Mouse (Mus musculus) heart, postnatal 0 days (tissue): Measurements from ENCODE around the gene Hoxd4. TPM values are rescaled to one million over a fixed set of nuclear protein-coding genes. Genes with fewer than 3 reads are reported as not detected.

ENCODE experiments used
- ATAC-seq: fragments of 200-750 bp; cut with Nextera tagmentation; 2 replicates; pipeline ENCODE4 v1.8.0; 2017; ENCODE audit warnings: low read depth, moderate number of reproducible peaks, moderate library complexity; ENCODE audit not compliant: insufficient read depth
- DNase-seq: peaks from one replicate; pipeline ENCODE4 v3.0.0-alpha.2; 2016; ENCODE audit warnings: low spot score
- H3K27ac ChIP-seq: fragments of 300-500 bp; sonication (generic); 2 replicates; pipeline ENCODE4 v1.5.1; 2014; ENCODE audit warnings: low read depth, mild to moderate bottlenecking
- H3K27me3 ChIP-seq: fragments of 300-500 bp; sonication (generic); 2 replicates; pipeline ENCODE4 v1.6.1; 2014; ENCODE audit warnings: low read length, mixed read lengths; ENCODE audit not compliant: control insufficient read depth, insufficient read depth
- H3K36me3 ChIP-seq: fragments of 300-500 bp; sonication (generic); replicated peaks from 2 replicates; pipeline ENCODE4 v1.6.1; 2014; ENCODE audit warnings: low read length, mixed read lengths; ENCODE audit not compliant: control insufficient read depth, insufficient read depth
- H3K4me1 ChIP-seq: fragments of 300-500 bp; sonication (generic); 2 replicates; pipeline ENCODE4 v1.6.1; 2014; ENCODE audit warnings: antibody characterized with exemption; ENCODE audit not compliant: control insufficient read depth, insufficient read depth
- H3K4me2 ChIP-seq: fragments of 300-500 bp; sonication (generic); 2 replicates; pipeline ENCODE4 v1.6.1; 2014; ENCODE audit warnings: low read depth, mild to moderate bottlenecking, low read length, moderate library complexity
- H3K4me3 ChIP-seq: fragments of 300-500 bp; sonication (generic); 2 replicates; pipeline ENCODE4 v1.5.1; 2014; ENCODE audit warnings: low read depth, low read length
- H3K9ac ChIP-seq: fragments of 300-500 bp; sonication (generic); replicated peaks from 2 replicates; pipeline ENCODE4 v1.6.1; 2014; ENCODE audit warnings: low read depth, low read length, mixed read lengths
- H3K9me3 ChIP-seq: fragments of 300-500 bp; sonication (generic); replicated peaks from 2 replicates; pipeline ENCODE4 v1.6.1; 2016; ENCODE audit warnings: low read length; ENCODE audit not compliant: control insufficient read depth
- CTCF ChIP-seq: IDR thresholded peaks from 2 replicates; pipeline ENCODE4 v1.5.1; 2016; ENCODE audit warnings: antibody characterized with exemption, control low read depth, low read depth
- EP300 ChIP-seq: IDR thresholded peaks from 2 replicates; pipeline ENCODE4 v1.6.1; 2016; ENCODE audit warnings: antibody characterized with exemption, low read depth
- WGBS: fragments of 180-500 bp; shearing (Covaris S2); extraction: QIAGEN DNeasy Blood & Tissue Kit; methylation state at CpG from one replicate; pipeline ENCODE4 v1.1.7; 2014; 5-methylcytosine and 5-hydroxymethylcytosine counted together
- polyA plus RNA-seq: library from polyadenylated mRNA; unstranded; fragments of >200 nt; fragmentation: Nextera tagmentation; extraction: Ambion mirVana; gene quantifications from 2 replicates; pipeline ENCODE4 v1.2.1, GENCODE M21; 2015
- total RNA-seq: library from RNA; depleted of rRNA; stranded (reverse); fragments of >200 nt; gene quantifications from 2 replicates; pipeline ENCODE4 v1.2.3, GENCODE M21; 2014; ENCODE audit warnings: low replicate concordance

The Hoxd4 gene
- total and polyA plus RNA-seq, 2 experiments from 2014 or later: 0.05 TPM; not detected in 1

GRCm38 (mm10) chr2:74753175-74753523 is 41.4 kb downstream of the Hoxd4 start:
- Histone ChIP-seq H3K27ac (no peak overlapping the region), H3K4me2 (peak overlapping the region; percentile 45), H3K36me3 (no peaks in the 10 kb centered on the region), H3K27me3 (peaks cover 99% of the 10 kb centered on the region), H3K4me1 (peaks cover 4% of the 10 kb centered on the region; the same call in 1 of the 2 replicates), H3K9ac (no peak overlapping the region), H3K9me3 (no peaks in the 10 kb centered on the region), H3K4me3 (peak overlapping the region; percentile 25)
- WGBS: 2% methylated on average over 25 of the region's 25 CpGs
- no peak for ATAC-seq
- DNase-seq: no peak
- no peak for TF ChIP-seq EP300
- no peak for TF ChIP-seq CTCF

GRCm38 (mm10) chr2:74753711-74754110 is 42.0 kb downstream of the Hoxd4 start:
- H3K9me3 ChIP-seq: no peaks in the 10 kb centered on the region
- TF ChIP-seq EP300: no peak
- TF ChIP-seq CTCF: no peak
- H3K9ac ChIP-seq: no peak overlapping the region
- WGBS: 42% methylated on average over 5 of the region's 5 CpGs
- no peak overlapping the region for H3K4me2 ChIP-seq
- H3K4me1 ChIP-seq: peaks cover 4% of the 10 kb centered on the region; the same call in 1 of the 2 replicates
- H3K36me3 ChIP-seq: no peaks in the 10 kb centered on the region
- DNase-seq: no peak
- H3K27me3 ChIP-seq: peaks cover 93% of the 10 kb centered on the region
- no peak overlapping the region for H3K27ac ChIP-seq
- H3K4me3 ChIP-seq: no peak overlapping the region
- no peak for ATAC-seq

GRCm38 (mm10) chr2:74760146-74760545 is 48.4 kb downstream of the Hoxd4 start:
- Histone ChIP-seq H3K9me3 (no peaks in the 10 kb centered on the region), H3K36me3 (no peaks in the 10 kb centered on the region), H3K4me1 (peaks cover 11% of the 10 kb centered on the region), H3K9ac (no peak overlapping the region), H3K27ac (no peak overlapping the region), H3K4me2 (no peak overlapping the region), H3K4me3 (no peak overlapping the region), H3K27me3 (peaks cover 85% of the 10 kb centered on the region)
- DNase-seq (no peak), ATAC-seq (no peak)
- WGBS: 24% methylated on average over 1 of the region's 1 CpGs
- no peak for TF ChIP-seq CTCF
- TF ChIP-seq EP300: no peak

GRCm38 (mm10) chr2:74761941-74762340 is 50.2 kb downstream of the Hoxd4 start:
- TF ChIP-seq EP300 (no peak), CTCF (no peak)
- Histone ChIP-seq H3K27ac (no peak overlapping the region), H3K27me3 (peaks cover 84% of the 10 kb centered on the region), H3K9ac (no peak overlapping the region), H3K9me3 (no peaks in the 10 kb centered on the region), H3K4me1 (peaks cover 11% of the 10 kb centered on the region), H3K4me2 (no peak overlapping the region), H3K4me3 (no peak overlapping the region), H3K36me3 (no peaks in the 10 kb centered on the region)
- DNase-seq (no peak), ATAC-seq (no peak)
- WGBS: 5% methylated on average over 13 of the region's 13 CpGs

GRCm38 (mm10) chr2:74762522-74763244 is 51.0 kb downstream of the Hoxd4 start, which contains the start of gene Hoxd1:
Gene Hoxd1, plus strand, starts transcription at chr2:74762980.
- DNase-seq: no peak
- Histone ChIP-seq H3K27ac (no peak within 1 kb of the TSS), H3K36me3 (no peaks in the 10 kb centered on the region), H3K9me3 (no peaks in the 10 kb centered on the region), H3K27me3 (peaks cover 81% of the 10 kb centered on the region), H3K9ac (no peak within 1 kb of the TSS), H3K4me3 (peak within 1 kb of the TSS; percentile 51), H3K4me1 (peaks cover 11% of the 10 kb centered on the region), H3K4me2 (peak within 1 kb of the TSS; percentile 70)
- no peak for ATAC-seq
- 2% methylated on average over 52 of the region's 61 CpGs for WGBS
- TF ChIP-seq EP300: no peak
- TF ChIP-seq CTCF: no peak
